Mouse (Mus musculus): ENCODE results near the gene Mterf1a.

GRCm38 (mm10) chr5:3930760-3931159 lies 37.0 kb upstream of the Mterf1a start:
- no peak for TF ChIP-seq CTCF (IDR thresholded peaks at IDR 0.05; ENCODE audit: extremely low read depth, insufficient read depth, insufficient read length, insufficient replicate concordance)
- no peak for TF ChIP-seq POLR2A (IDR thresholded peaks at IDR 0.05; ENCODE audit: low read depth, low read length)
